Comparison of ENCODE assay signal across 20 mouse cellular contexts in the genomic region with DNA sequence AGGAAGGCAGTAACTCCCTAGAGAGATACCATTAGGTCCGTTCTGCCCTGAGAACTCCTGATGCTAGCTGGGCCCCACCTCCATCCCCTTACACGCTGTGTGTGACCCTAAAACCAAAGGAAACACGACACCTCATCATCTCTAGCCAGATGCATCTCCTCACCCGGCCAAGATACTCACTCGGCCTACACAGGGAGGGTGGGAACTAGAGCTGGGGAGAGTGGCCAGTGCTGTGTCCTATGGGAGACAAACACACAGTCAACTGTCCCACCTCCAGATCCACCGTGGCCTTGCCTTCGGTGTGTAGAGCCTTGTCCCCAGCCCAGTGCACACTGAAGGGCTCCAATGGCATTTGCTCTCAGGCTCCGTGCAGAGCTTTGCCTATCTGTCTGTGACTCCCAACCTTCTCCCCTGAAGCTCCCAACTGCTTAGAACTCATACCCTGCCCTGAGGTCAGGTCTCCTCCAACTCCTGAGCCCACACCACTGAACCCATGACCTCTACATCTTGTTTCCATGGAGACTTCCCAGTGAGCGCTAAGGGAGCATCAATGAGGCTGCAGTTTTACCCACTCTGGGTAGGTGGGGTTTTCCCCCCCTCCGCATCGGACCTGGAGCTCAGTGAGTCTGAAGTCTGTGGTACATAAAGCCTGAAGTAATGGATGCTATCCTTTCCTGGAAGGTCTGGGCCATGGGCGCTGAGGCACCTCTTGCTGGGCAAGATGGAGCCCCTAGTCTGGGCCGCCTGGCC. TPM values are rescaled to one million over a fixed set of nuclear protein-coding genes. Genes with fewer than 3 reads are reported as not detected.
DNase-seq lines count a peak whose midpoint lies in the region; ATAC-seq and TF ChIP-seq lines count a peak whose summit lies in the region.
"Had no signal": no experiment of that assay in that cellular context is flagged by ENCODE, and none has a peak within 500 bp of the region (broad histone marks: within the 10 kb centered on the region; RNA-seq: fewer than 3 reads in every experiment).

No protein-coding gene starts in this region.

- DNase-seq in kidney, adult 11 months = no peak
- peak; percentile 68 for DNase-seq in lung, postnatal 0 days (ENCODE audit: low spot score)
- DNase-seq in lung, postnatal 14 days = no peak
- peak; percentile 24 for DNase-seq in NIH3T3 (ENCODE audit: low read depth)
- DNase-seq in lung, postnatal 36 days = peak; percentile 22
- DNase-seq in retina, embryonic 14.5 days (ENCODE audit: low spot score) = no peak
- no peak for DNase-seq in layer of hippocampus, postnatal 36 days
- DNase-seq: adrenal gland, postnatal 10 days; cerebellum, adult 11 months; cerebellum, adult 8-10 months; cerebellum, postnatal 25 days; gastrocnemius, postnatal 14 days; heart, postnatal 36 days had no signal

- H3K4me2 ChIP-seq in kidney, embryonic 14.5 days (replicated peaks; ENCODE audit: low read depth, low read length) = no peak overlapping the region
- no peak overlapping the region for H3K4me2 ChIP-seq in lung, postnatal 0 days (replicated peaks; ENCODE audit: low read depth, low read length)
- H3K4me2 ChIP-seq: embryonic facial prominence, embryonic 12.5 days; heart, embryonic 13.5 days; hindbrain, embryonic 15.5 days had no signal

- H3K27ac ChIP-seq in kidney, embryonic 14.5 days (ENCODE audit: low read depth, low read length) = no peak overlapping the region
- no peak overlapping the region for H3K27ac ChIP-seq in lung, postnatal 0 days (ENCODE audit: low read length)
- H3K27ac ChIP-seq: embryonic facial prominence, embryonic 12.5 days; heart, embryonic 13.5 days; hindbrain, embryonic 15.5 days had no signal

- H3K36me3 ChIP-seq in kidney, embryonic 14.5 days (ENCODE audit: control insufficient read depth, insufficient read depth, low read length) = no peaks in the 10 kb centered on the region
- H3K36me3 ChIP-seq in lung, postnatal 0 days (ENCODE audit: insufficient read depth, low read length) = no peaks in the 10 kb centered on the region
- H3K36me3 ChIP-seq: embryonic facial prominence, embryonic 12.5 days; heart, embryonic 13.5 days had no signal

- peak; percentile 26; the same call in 1 of the 2 replicates for ATAC-seq in kidney, embryonic 14.5 days (ENCODE audit: low FRiP score, low TSS enrichment)
- peak; percentile 55 for ATAC-seq in lung, postnatal 0 days
- ATAC-seq: forebrain, embryonic 16.5 days had no signal

- WGBS in kidney, embryonic 14.5 days = 50% methylated on average over 13 of the region's 13 CpGs
- 61% methylated on average over 13 of the region's 13 CpGs for WGBS in lung, postnatal 0 days

- H3K9ac ChIP-seq in kidney, embryonic 14.5 days (ENCODE audit: low read depth, low read length) = no peak overlapping the region
- no peak overlapping the region for H3K9ac ChIP-seq in lung, postnatal 0 days (replicated peaks; ENCODE audit: low read depth)
- H3K9ac ChIP-seq: embryonic facial prominence, embryonic 12.5 days; heart, embryonic 13.5 days; hindbrain, embryonic 15.5 days had no signal

- no peak for TF ChIP-seq EP300 in lung, postnatal 0 days (IDR thresholded peaks at IDR 0.05)

- no peak for TF ChIP-seq CTCF in lung, postnatal 0 days (IDR thresholded peaks at IDR 0.05)

- no peak overlapping the region for H3K4me3 ChIP-seq in kidney, embryonic 14.5 days (ENCODE audit: low read length)
- H3K4me3 ChIP-seq in lung, postnatal 0 days (ENCODE audit: low read depth, low read length) = no peak overlapping the region
- H3K4me3 ChIP-seq: embryonic facial prominence, embryonic 12.5 days; heart, embryonic 13.5 days; hindbrain, embryonic 15.5 days had no signal

- H3K9me3 ChIP-seq in kidney, embryonic 14.5 days (ENCODE audit: control insufficient read depth, low read length) = no peaks in the 10 kb centered on the region
- no peaks in the 10 kb centered on the region for H3K9me3 ChIP-seq in lung, postnatal 0 days (ENCODE audit: low read length)
- H3K9me3 ChIP-seq: embryonic facial prominence, embryonic 12.5 days; heart, embryonic 13.5 days; hindbrain, embryonic 15.5 days had no signal

- H3K27me3 ChIP-seq in kidney, embryonic 14.5 days (ENCODE audit: control insufficient read depth, insufficient read depth, low read length) = no peaks in the 10 kb centered on the region
- H3K27me3 ChIP-seq in lung, postnatal 0 days (replicated peaks; ENCODE audit: insufficient read depth, low read length) = no peaks in the 10 kb centered on the region
- H3K27me3 ChIP-seq: embryonic facial prominence, embryonic 12.5 days; hindbrain, embryonic 15.5 days had no signal

- peaks cover 22% of the 10 kb centered on the region for H3K4me1 ChIP-seq in kidney, embryonic 14.5 days (ENCODE audit: control insufficient read depth, insufficient read depth, low read length)
- peaks cover 14% of the 10 kb centered on the region; the same call in 1 of the 2 replicates for H3K4me1 ChIP-seq in lung, postnatal 0 days (ENCODE audit: insufficient read depth, low read depth, low read length)

RNA-seq across cellular contexts. Expression of a gene that starts 7.3 kb away (rescaled TPM):
- polyA plus RNA-seq in kidney, embryonic 14.5 days (2014; fragmentation: Nextera tagmentation; extraction: Ambion mirVana) = 2.1 and 2.9 TPM in 2 replicates
- polyA plus RNA-seq in lung, postnatal 0 days (2015; fragmentation: Nextera tagmentation; extraction: Ambion mirVana) = 0.52 and 0.84 TPM in 2 replicates
- 1 to 10 TPM; 9.0 to 9.7 TPM for total RNA-seq in layer of hippocampus, postnatal 36 days (2021)

RNA-seq across cellular contexts. Expression of a gene that starts 8.5 kb away (rescaled TPM):
- 29.1 and 57.6 TPM in 2 replicates for polyA plus RNA-seq in kidney, embryonic 14.5 days (2014; fragmentation: Nextera tagmentation; extraction: Ambion mirVana)
- 0.21 and 0.42 TPM in 2 replicates for polyA plus RNA-seq in lung, postnatal 0 days (2015; fragmentation: Nextera tagmentation; extraction: Ambion mirVana)
- total RNA-seq in layer of hippocampus, postnatal 36 days (2021) = 1 to 10 TPM; 2.7 to 3.6 TPM
- total RNA-seq: heart, adult 8-10 months; heart, postnatal 36 days had no signal

RNA-seq across cellular contexts. Expression of a gene that starts 35.1 kb away (rescaled TPM):
- 31.7 and 46.9 TPM in 2 replicates for polyA plus RNA-seq in kidney, embryonic 14.5 days (2014; fragmentation: Nextera tagmentation; extraction: Ambion mirVana)
- polyA plus RNA-seq in lung, postnatal 0 days (2015; fragmentation: Nextera tagmentation; extraction: Ambion mirVana) = 19.9 and 20.3 TPM in 2 replicates
- 10 to 100 TPM; 14.8 to 16.1 TPM for total RNA-seq in layer of hippocampus, postnatal 36 days (2021)

RNA-seq across cellular contexts. Expression of a gene that starts 35.5 kb away (rescaled TPM):
- 178 and 249 TPM in 2 replicates for polyA plus RNA-seq in kidney, embryonic 14.5 days (2014; fragmentation: Nextera tagmentation; extraction: Ambion mirVana)
- 61.6 and 65.7 TPM in 2 replicates for polyA plus RNA-seq in lung, postnatal 0 days (2015; fragmentation: Nextera tagmentation; extraction: Ambion mirVana)
- 10 to 100 TPM; 73.5 to 83.4 TPM for total RNA-seq in layer of hippocampus, postnatal 36 days (2021)

RNA-seq across cellular contexts. Expression of a gene that starts 36.3 kb away (rescaled TPM):
- 3.9 and 4.7 TPM in 2 replicates for polyA plus RNA-seq in kidney, embryonic 14.5 days (2014; fragmentation: Nextera tagmentation; extraction: Ambion mirVana)
- polyA plus RNA-seq in lung, postnatal 0 days (2015; fragmentation: Nextera tagmentation; extraction: Ambion mirVana) = 3.0 and 3.4 TPM in 2 replicates
- 1 to 10 TPM; 2.2 to 3.2 TPM for total RNA-seq in layer of hippocampus, postnatal 36 days (2021)
- polyA plus RNA-seq: C2C12 had no signal

Comparison
In these comparisons a context has a peak if more than half of its experiments do, and no peak if none do; other contexts are left out.
1. DNase-seq: peak in lung, postnatal 0 days (single experiment), NIH3T3 (single experiment) and lung, postnatal 36 days (single experiment); none in kidney, adult 11 months (single experiment), lung, postnatal 14 days (single experiment), retina, embryonic 14.5 days (single experiment) and layer of hippocampus, postnatal 36 days (0 of 2).
2. RNA of a gene that starts 8.5 kb away (polyA plus RNA-seq): 29.1 to 57.6 TPM in kidney, embryonic 14.5 days; 0.21 to 0.42 TPM in lung, postnatal 0 days; every median in the first group is over 10 times any median in the second.